Mouse (Mus musculus) stomach, postnatal 0 days (tissue): ENCODE data around the gene Ubash3b. TPM values are rescaled to one million over a fixed set of nuclear protein-coding genes. Genes with fewer than 3 reads are reported as not detected.

Experiments
- ATAC-seq: fragments of 200-750 bp; cut with Nextera tagmentation; 2 replicates; pipeline ENCODE4 v1.8.0; 2017; ENCODE audit not compliant: low FRiP score, low TSS enrichment
- DNase-seq: peaks from one replicate; pipeline ENCODE4 v3.0.0-alpha.2; 2016; ENCODE audit warnings: low spot score
- H3K27ac ChIP-seq: fragments of 300-500 bp; sonication (generic); replicated peaks from 2 replicates; pipeline ENCODE4 v1.5.1; 2014; ENCODE audit warnings: mild to moderate bottlenecking, control low read depth
- H3K27me3 ChIP-seq: fragments of 300-500 bp; sonication (generic); 2 replicates; pipeline ENCODE4 v1.6.1; 2014; ENCODE audit warnings: low read length; ENCODE audit not compliant: control insufficient read depth, insufficient read depth
- H3K36me3 ChIP-seq: fragments of 300-500 bp; sonication (generic); 2 replicates; pipeline ENCODE4 v1.6.1; 2014; ENCODE audit warnings: low read length, mixed read lengths; ENCODE audit not compliant: control insufficient read depth, insufficient read depth
- H3K4me1 ChIP-seq: fragments of 300-500 bp; sonication (generic); replicated peaks from 2 replicates; pipeline ENCODE4 v1.6.1; 2014; ENCODE audit warnings: antibody characterized with exemption; ENCODE audit not compliant: control insufficient read depth, insufficient read depth
- H3K4me2 ChIP-seq: fragments of 300-500 bp; sonication (generic); replicated peaks from 2 replicates; pipeline ENCODE4 v1.6.1; 2014; ENCODE audit warnings: low read depth, mild to moderate bottlenecking, control low read depth, moderate library complexity
- H3K4me3 ChIP-seq: fragments of 300-500 bp; sonication (generic); 2 replicates; pipeline ENCODE4 v1.5.1; 2014; ENCODE audit warnings: low read depth, low read length, control low read depth
- H3K9ac ChIP-seq: fragments of 300-500 bp; sonication (generic); 2 replicates; pipeline ENCODE4 v1.6.1; 2014; ENCODE audit warnings: mild to moderate bottlenecking, low read length, control low read depth, mixed read lengths
- H3K9me3 ChIP-seq: fragments of 300-500 bp; sonication (generic); 2 replicates; pipeline ENCODE4 v1.6.1; 2016; ENCODE audit warnings: low read length; ENCODE audit not compliant: control insufficient read depth
- CTCF ChIP-seq: IDR thresholded peaks from 2 replicates; pipeline ENCODE4 v1.5.1; 2016; ENCODE audit warnings: antibody characterized with exemption, low read depth, mild to moderate bottlenecking, moderate library complexity
- EP300 ChIP-seq: optimal IDR thresholded peaks from 2 replicates; pipeline ENCODE3; 2016; ENCODE audit warnings: antibody characterized with exemption
- WGBS: fragments of 180-500 bp; shearing (Covaris S2); extraction: QIAGEN DNeasy Blood & Tissue Kit; methylation state at CpG from one replicate; pipeline ENCODE4 v1.1.7; 2014; 5-methylcytosine and 5-hydroxymethylcytosine counted together
- polyA plus RNA-seq: library from polyadenylated mRNA; unstranded; fragments of >200 nt; fragmentation: Nextera tagmentation; extraction: Ambion mirVana; gene quantifications from 2 replicates; pipeline ENCODE4 v1.2.1, GENCODE M21; 2015

The Ubash3b gene
- polyA plus RNA-seq, 1 experiment from 2014 or later: 1.4 TPM

DNA sequence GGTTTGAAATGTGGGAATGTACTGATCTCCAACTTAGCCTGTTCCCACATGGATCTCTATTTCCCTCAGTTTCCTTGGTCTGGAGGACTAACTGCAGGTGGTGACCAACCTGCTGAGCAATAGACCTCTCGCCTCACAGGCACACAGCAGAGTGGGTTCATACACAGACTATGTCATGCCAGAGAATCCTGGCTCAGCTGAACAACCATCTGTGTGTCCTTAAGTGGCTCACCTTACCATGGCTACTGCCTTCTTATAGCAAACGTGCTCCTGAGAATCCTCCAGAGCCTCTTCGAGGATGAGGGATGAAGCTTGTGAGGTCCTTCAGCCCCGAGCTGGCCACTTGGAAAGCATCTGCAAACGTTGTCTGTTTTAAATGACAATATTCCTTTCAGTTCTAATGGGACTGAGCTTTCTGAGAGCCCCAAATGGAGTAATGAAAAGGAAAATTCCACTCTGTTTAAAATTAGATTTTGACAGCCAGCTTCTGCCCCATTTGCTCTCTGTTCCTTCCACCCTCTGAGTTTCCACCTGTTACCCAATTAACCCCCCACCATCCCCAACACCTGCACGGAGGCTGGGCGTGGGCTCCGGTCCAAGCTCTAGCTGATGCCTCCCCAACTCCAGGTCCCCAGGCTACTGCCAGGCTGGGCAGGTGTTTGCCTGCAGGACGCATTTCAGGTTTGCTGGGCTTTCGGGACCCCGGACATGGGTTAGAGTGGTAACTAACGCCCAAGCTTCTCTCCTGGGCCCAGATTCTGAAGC lies 37.2 kb upstream of the Ubash3b start:
- Histone ChIP-seq H3K4me3 (no peak overlapping the region), H3K9ac (no peak overlapping the region), H3K36me3 (no peaks in the 10 kb centered on the region), H3K27me3 (no peaks in the 10 kb centered on the region), H3K4me1 (no peaks in the 10 kb centered on the region), H3K27ac (no peak overlapping the region), H3K9me3 (no peaks in the 10 kb centered on the region), H3K4me2 (no peak overlapping the region)
- 68% methylated on average over 12 of the region's 12 CpGs for WGBS
- no peak for TF ChIP-seq EP300
- no peak for TF ChIP-seq CTCF
- ATAC-seq (no peak), DNase-seq (no peak)

- H3K9ac ChIP-seq: no peak overlapping the region
- TF ChIP-seq CTCF (no peak), EP300 (no peak)
- H3K9me3 ChIP-seq: no peaks in the 10 kb centered on the region
- no peak overlapping the region for H3K4me2 ChIP-seq
- ATAC-seq: no peak
- no peak overlapping the region for H3K27ac ChIP-seq
- H3K4me3 ChIP-seq: no peak overlapping the region
- DNase-seq: no peak
- 81% methylated on average over 10 of the region's 10 CpGs for WGBS
- H3K27me3 ChIP-seq: no peaks in the 10 kb centered on the region
- H3K36me3 ChIP-seq: no peaks in the 10 kb centered on the region
- H3K4me1 ChIP-seq: no peaks in the 10 kb centered on the region
Observed at GRCm38 (mm10) chr9:41195742-41196311, 34.3 kb upstream of the Ubash3b start.

DNA sequence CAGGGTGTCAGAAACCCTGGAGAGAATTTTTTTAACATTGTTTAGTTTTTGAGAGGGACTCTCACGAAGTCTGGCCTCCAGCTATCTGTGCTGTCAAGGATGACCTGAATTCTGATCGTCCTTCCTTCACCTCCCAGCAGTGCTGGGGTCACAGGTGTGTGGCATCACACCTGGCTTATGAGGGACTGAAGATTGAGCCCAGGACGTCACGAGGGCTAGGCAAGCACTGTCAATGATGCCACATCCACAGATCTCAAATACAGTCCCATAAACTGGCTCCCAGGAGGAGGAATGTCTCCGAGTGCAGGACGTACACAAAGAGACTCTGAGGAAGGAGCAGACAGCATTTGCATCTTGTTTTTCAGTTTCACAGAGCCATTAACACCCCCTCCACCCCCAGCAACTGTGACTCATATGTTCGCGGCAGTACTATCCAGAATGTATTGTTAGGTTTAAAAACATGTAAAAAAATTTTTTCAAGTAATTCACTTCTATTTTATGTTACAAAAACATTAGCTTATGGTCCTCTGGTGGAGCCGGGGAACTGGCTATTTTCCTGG lies 30.2 kb upstream of the Ubash3b start:
- Histone ChIP-seq H3K4me3 (no peak overlapping the region), H3K27ac (no peak overlapping the region), H3K36me3 (no peaks in the 10 kb centered on the region), H3K27me3 (no peaks in the 10 kb centered on the region), H3K4me1 (no peaks in the 10 kb centered on the region), H3K4me2 (no peak overlapping the region), H3K9ac (no peak overlapping the region), H3K9me3 (no peaks in the 10 kb centered on the region)
- 67% methylated on average over 9 of the region's 9 CpGs for WGBS
- no peak for ATAC-seq
- TF ChIP-seq CTCF: no peak
- no peak for TF ChIP-seq EP300
- DNase-seq: no peak

- Histone ChIP-seq H3K4me1 (no peaks in the 10 kb centered on the region), H3K4me3 (no peak overlapping the region), H3K9ac (no peak overlapping the region), H3K36me3 (no peaks in the 10 kb centered on the region), H3K27ac (no peak overlapping the region), H3K9me3 (no peaks in the 10 kb centered on the region), H3K4me2 (no peak overlapping the region), H3K27me3 (no peaks in the 10 kb centered on the region)
- WGBS: 17% methylated on average over 9 of the region's 9 CpGs
- peak; percentile 98 for TF ChIP-seq CTCF
- TF ChIP-seq EP300: no peak
- ATAC-seq: peak; percentile 79
- DNase-seq: peak; percentile 79
Observed at GRCm38 (mm10) chr9:41190745-41191482, 29.4 kb upstream of the Ubash3b start.

DNA sequence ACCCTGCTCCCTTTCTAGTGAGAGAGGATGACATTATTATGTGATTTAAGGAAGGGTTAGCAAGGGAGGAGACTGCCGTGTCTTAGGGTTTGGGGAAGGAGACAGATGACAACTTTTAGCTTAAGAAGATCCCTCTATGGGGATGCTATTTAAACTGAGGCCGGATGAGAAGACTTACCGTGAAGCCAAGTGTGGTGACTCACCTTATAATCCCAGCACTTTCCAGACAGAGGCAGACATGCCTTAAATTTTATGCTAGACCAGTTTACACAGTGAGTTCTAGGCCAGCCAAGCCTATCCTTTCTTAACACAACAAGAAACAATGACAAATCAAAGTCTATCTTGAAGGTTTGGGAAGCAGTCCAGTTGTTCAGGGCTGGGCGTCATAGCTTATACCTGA lies 26.4 kb upstream of the Ubash3b start:
- TF ChIP-seq EP300: no peak
- TF ChIP-seq CTCF: no peak
- Histone ChIP-seq H3K4me1 (no peaks in the 10 kb centered on the region), H3K27me3 (no peaks in the 10 kb centered on the region), H3K27ac (no peak overlapping the region), H3K36me3 (no peaks in the 10 kb centered on the region), H3K9ac (no peak overlapping the region), H3K4me3 (no peak overlapping the region), H3K9me3 (no peaks in the 10 kb centered on the region), H3K4me2 (no peak overlapping the region)
- ATAC-seq (no peak), DNase-seq (no peak)
- 61% methylated on average over 4 of the region's 4 CpGs for WGBS
